Mouse (Mus musculus) inflammation-experienced regulatory T-cells, adult 6 months (primary cell): ENCODE measurements around the gene Olfr603. TPM values are rescaled to one million over a fixed set of nuclear protein-coding genes. Genes with fewer than 3 reads are reported as not detected.
"Not testable (repeated sequence)": the region's sequence is repeated elsewhere in the genome, so short reads cannot be mapped to it uniquely, and the experiment has no call there.

Source experiments
- ATAC-seq: one replicate; pipeline ENCODE4 v1.8.0; 2017
- polyA plus RNA-seq, 3 experiments: library from polyadenylated mRNA; unstranded; fragments of 100-300 nt; shearing (Covaris generic); gene quantifications; one replicate each; pipeline ENCODE4 v1.2.1; 2017

Olfr603 gene
- not detected for polyA plus RNA-seq

DNA sequence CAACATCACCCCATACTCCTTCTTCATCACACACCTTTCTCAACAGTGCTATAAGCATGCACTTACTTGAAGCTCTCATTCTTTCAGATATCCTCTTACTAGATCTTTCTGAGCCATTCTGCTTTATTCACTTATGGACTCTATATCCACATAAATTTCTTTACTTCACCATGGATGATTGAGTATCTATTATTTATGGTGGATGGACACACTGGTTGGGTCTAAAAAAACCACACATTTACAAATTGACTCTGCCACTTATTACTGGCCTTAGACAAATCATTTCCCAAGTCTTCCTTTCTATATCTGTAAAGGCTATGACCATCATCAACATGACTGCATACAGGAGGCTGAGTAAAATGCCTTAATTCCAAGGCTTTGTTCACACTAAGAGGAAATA lies at the start of gene Olfr603:
Olfr603 (minus strand) TSS at position 101 of the 400 bp plus-strand sequence.
- ATAC-seq: no peak

DNA sequence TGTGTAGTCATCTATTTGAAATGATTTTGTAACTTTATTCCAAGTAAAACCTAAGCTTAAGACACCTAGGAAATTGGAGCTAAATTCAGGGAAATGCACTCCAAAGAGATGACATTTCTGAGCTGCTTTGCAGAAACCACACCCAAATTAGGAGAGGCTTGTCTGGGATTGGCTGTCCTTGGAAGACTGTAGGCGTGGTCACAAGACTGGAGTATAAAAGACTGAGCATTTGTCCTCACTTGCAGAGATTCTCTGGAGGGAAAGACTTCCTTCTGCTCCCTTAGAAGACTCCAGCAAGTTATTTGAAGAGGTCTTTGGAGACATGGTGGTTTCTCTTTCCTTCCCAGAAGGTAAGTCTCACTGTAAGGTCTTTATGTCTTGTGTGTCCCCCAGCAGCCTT lies 28.8 kb upstream of the Olfr603 start, which contains the start of gene Usp17lc:
Usp17lc (plus strand) TSS at position 301 of the 400 bp plus-strand sequence.
- not testable (repeated sequence) for ATAC-seq

DNA sequence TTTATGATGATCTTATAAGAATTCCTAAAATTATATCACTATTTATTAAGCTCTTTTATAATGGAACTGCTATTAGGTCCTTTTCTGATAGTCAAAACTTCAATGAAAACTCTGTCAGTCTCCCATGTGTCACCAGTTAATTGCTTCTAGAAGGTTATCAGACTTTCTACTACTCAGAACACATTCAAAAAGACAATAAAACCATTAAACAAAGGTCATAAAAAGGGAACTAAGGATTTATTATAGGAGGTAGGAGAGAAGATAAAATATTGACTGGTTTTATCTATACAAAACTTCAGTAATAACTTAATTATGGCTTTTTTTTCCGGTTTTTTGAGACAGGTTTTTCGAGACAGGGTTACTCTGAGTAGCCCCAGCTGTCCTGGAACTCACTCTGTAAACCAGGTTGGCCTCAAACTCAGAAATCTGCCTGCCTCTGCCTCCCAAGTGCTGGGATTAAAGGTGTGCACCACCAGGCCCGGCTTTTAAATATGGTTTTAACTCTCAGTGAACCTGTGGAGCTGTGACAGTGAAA lies 20.6 kb upstream of the Olfr603 start:
- ATAC-seq: not testable (repeated sequence)

DNA sequence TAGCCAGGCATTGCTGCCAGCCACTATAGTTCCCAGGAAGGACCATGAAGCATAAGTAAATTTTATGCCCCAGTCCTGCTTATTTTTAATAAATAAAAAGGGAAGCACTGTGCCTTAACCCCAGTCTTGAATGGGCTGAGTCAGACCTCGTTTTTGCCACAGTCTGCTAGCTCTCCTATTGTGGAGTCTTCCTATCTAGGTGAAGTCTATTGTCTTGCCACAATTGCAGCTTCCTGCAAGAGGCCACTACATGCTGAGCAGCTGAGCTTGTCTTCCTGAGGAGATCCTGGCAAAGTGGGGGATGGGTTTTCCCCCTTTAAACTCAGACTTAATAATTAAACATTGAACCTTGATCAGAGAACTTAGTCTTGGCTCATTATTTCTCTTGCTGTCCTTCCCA lies 13.0 kb upstream of the Olfr603 start:
- ATAC-seq: no peak

- ATAC-seq: no peak
Measured at GRCm38 (mm10) chr7:103397758-103398157, 11.8 kb upstream of the Olfr603 start.

- no peak for ATAC-seq
Measured at GRCm38 (mm10) chr7:103362555-103362954, 23.4 kb downstream of the Olfr603 start, which contains the start of gene Olfr601. TSS of gene Olfr601 (minus strand) at chr7:103362655.

GRCm38 (mm10) chr7:103349569-103349968 lies 36.4 kb downstream of the Olfr603 start, which contains the start of gene Olfr600:
TSS of gene Olfr600 (minus strand) at chr7:103349669.
- ATAC-seq: no peak

- no peak for ATAC-seq
Measured at GRCm38 (mm10) chr7:103335617-103336016, 50.4 kb downstream of the Olfr603 start, which contains the start of gene Olfr599. TSS of gene Olfr599 (plus strand) at chr7:103335917.

Other genes starting within 250 kb of the Olfr603 start
- under 1 TPM in 1 of 3 experiments, not detected in 2; 0.16 TPM for gene Olfr588-ps1, start 245.3 kb downstream of the Olfr603 start, polyA plus RNA-seq
- not detected for gene Olfr589, start 229.8 kb downstream of the Olfr603 start, polyA plus RNA-seq
- gene Olfr591, start 207.8 kb downstream of the Olfr603 start, polyA plus RNA-seq: under 1 TPM in 1 of 3 experiments, not detected in 2; 0.28 TPM
- gene Olfr592, start 201.4 kb downstream of the Olfr603 start, polyA plus RNA-seq: under 1 TPM in 1 of 3 experiments, not detected in 2; 0.06 TPM
- not detected for gene Olfr593, start 174.3 kb downstream of the Olfr603 start, polyA plus RNA-seq
- not detected for gene Olfr594, start 169.2 kb downstream of the Olfr603 start, polyA plus RNA-seq
- gene Usp17ld, start 133.7 kb downstream of the Olfr603 start, polyA plus RNA-seq: not detected
- gene Olfr596, start 80.5 kb downstream of the Olfr603 start, polyA plus RNA-seq: not detected
- under 1 TPM in 1 of 3 experiments, not detected in 2; 0.18 TPM for gene Olfr597, start 69.9 kb downstream of the Olfr603 start, polyA plus RNA-seq
- gene Olfr598, start 62.6 kb downstream of the Olfr603 start, polyA plus RNA-seq: not detected
- gene Olfr599, start 50.3 kb downstream of the Olfr603 start, polyA plus RNA-seq: not detected
- gene Olfr600, start 36.5 kb downstream of the Olfr603 start, polyA plus RNA-seq: not detected
- gene Olfr601, start 23.5 kb downstream of the Olfr603 start, polyA plus RNA-seq: not detected
- not detected for gene Usp17lc, start 28.9 kb upstream of the Olfr603 start, polyA plus RNA-seq
- not detected for gene Olfr605, start 59.3 kb upstream of the Olfr603 start, polyA plus RNA-seq
- gene Olfr606, start 62.9 kb upstream of the Olfr603 start, polyA plus RNA-seq: not detected
- under 1 TPM in 1 of 3 experiments, not detected in 2; 0.09 TPM for gene Olfr607, start 78.0 kb upstream of the Olfr603 start, polyA plus RNA-seq
- not detected for gene Olfr608, start 83.7 kb upstream of the Olfr603 start, polyA plus RNA-seq
- gene Olfr609, start 111.9 kb upstream of the Olfr603 start, polyA plus RNA-seq: not detected
- not detected for gene Olfr610, start 125.9 kb upstream of the Olfr603 start, polyA plus RNA-seq
- not detected for gene Olfr611, start 134.7 kb upstream of the Olfr603 start, polyA plus RNA-seq
- not detected for gene Olfr612, start 156.5 kb upstream of the Olfr603 start, polyA plus RNA-seq
- gene Olfr613, start 161.9 kb upstream of the Olfr603 start, polyA plus RNA-seq: not detected
- gene Olfr615, start 169.9 kb upstream of the Olfr603 start, polyA plus RNA-seq: not detected
- gene Olfr616, start 183.0 kb upstream of the Olfr603 start, polyA plus RNA-seq: not detected
- not detected for gene Olfr617, start 186.9 kb upstream of the Olfr603 start, polyA plus RNA-seq
- not detected for gene Olfr618, start 203.9 kb upstream of the Olfr603 start, polyA plus RNA-seq
- gene Olfr619, start 214.4 kb upstream of the Olfr603 start, polyA plus RNA-seq: not detected
- under 1 TPM in 2 of 3 experiments, not detected in 1; 0.18 to 0.95 TPM for gene Olfr620, start 226.4 kb upstream of the Olfr603 start, polyA plus RNA-seq